In genomic region chr8:41860918-41861317, GRCm38 (mm10) we compare ENCODE assay signal across 26 mouse cellular contexts.
A peak's percentile ranks its signal among the peaks of the same experiment; 100 is the strongest.
DNase-seq lines count a peak whose midpoint lies in the region; ATAC-seq and TF ChIP-seq lines count a peak whose summit lies in the region.
"Had no signal": no experiment of that assay in that cellular context is flagged by ENCODE, and none has a peak within 500 bp of the region (broad histone marks: within the 10 kb centered on the region; RNA-seq: fewer than 3 reads in every experiment).

No protein-coding gene starts in this region.

- no peak overlapping the region for H3K4me2 ChIP-seq in forebrain, embryonic 13.5 days
- H3K4me2 ChIP-seq in forebrain, embryonic 12.5 days: no peak overlapping the region
- H3K4me2 ChIP-seq in hindbrain, embryonic 16.5 days (ENCODE audit: low read length): no peak overlapping the region
- H3K4me2 ChIP-seq in hindbrain, embryonic 11.5 days (replicated peaks; ENCODE audit: low read depth, low read length): no peak overlapping the region
- no peak overlapping the region for H3K4me2 ChIP-seq in midbrain, postnatal 0 days (ENCODE audit: low read depth, low read length, poor library complexity, severe bottlenecking)
- no peak overlapping the region for H3K4me2 ChIP-seq in midbrain, embryonic 13.5 days (replicated peaks)
- H3K4me2 ChIP-seq: embryonic facial prominence, embryonic 15.5 days; heart, embryonic 13.5 days; limb, embryonic 12.5 days; liver, embryonic 11.5 days had no signal

- 62% methylated on average over 7 of the region's 7 CpGs for WGBS in forebrain, embryonic 13.5 days
- 79% methylated on average over 7 of the region's 7 CpGs for WGBS in forebrain, embryonic 12.5 days
- WGBS in hindbrain, embryonic 16.5 days: 56% methylated on average over 7 of the region's 7 CpGs
- 79% methylated on average over 7 of the region's 7 CpGs for WGBS in hindbrain, embryonic 11.5 days
- WGBS in midbrain, postnatal 0 days: 61% methylated on average over 7 of the region's 7 CpGs
- 66% methylated on average over 7 of the region's 7 CpGs for WGBS in midbrain, embryonic 13.5 days

- H3K9ac ChIP-seq in forebrain, embryonic 13.5 days: no peak overlapping the region
- H3K9ac ChIP-seq in forebrain, embryonic 12.5 days: no peak overlapping the region
- H3K9ac ChIP-seq in hindbrain, embryonic 16.5 days (ENCODE audit: low read depth, low read length): no peak overlapping the region
- H3K9ac ChIP-seq in hindbrain, embryonic 11.5 days (ENCODE audit: low read depth, low read length): no peak overlapping the region
- no peak overlapping the region for H3K9ac ChIP-seq in midbrain, postnatal 0 days (replicated peaks; ENCODE audit: low read length, poor library complexity, severe bottlenecking)
- no peak overlapping the region for H3K9ac ChIP-seq in midbrain, embryonic 13.5 days (replicated peaks)
- H3K9ac ChIP-seq: embryonic facial prominence, embryonic 15.5 days; heart, embryonic 13.5 days; limb, embryonic 12.5 days; liver, postnatal 0 days had no signal

- ATAC-seq in forebrain, embryonic 13.5 days: peak; percentile 65; the same call in 1 of the 2 replicates
- no peak for ATAC-seq in forebrain, embryonic 12.5 days (ENCODE audit: low FRiP score)
- ATAC-seq in hindbrain, embryonic 16.5 days: peak; percentile 79
- no peak for ATAC-seq in hindbrain, embryonic 11.5 days (ENCODE audit: low FRiP score)
- no peak for ATAC-seq in midbrain, postnatal 0 days (ENCODE audit: low FRiP score)
- no peak for ATAC-seq in midbrain, embryonic 13.5 days
- ATAC-seq: CD4-positive, CD25-positive, alpha-beta regulatory T cell, adult 4 months; liver, postnatal 0 days; lung, postnatal 0 days had no signal

- H3K36me3 ChIP-seq in forebrain, embryonic 13.5 days (ENCODE audit: poor library complexity, severe bottlenecking): no peaks in the 10 kb centered on the region
- no peaks in the 10 kb centered on the region for H3K36me3 ChIP-seq in forebrain, embryonic 12.5 days (replicated peaks)
- H3K36me3 ChIP-seq in hindbrain, embryonic 16.5 days (ENCODE audit: control insufficient read depth, insufficient read depth, low read length): no peaks in the 10 kb centered on the region
- H3K36me3 ChIP-seq in hindbrain, embryonic 11.5 days (ENCODE audit: control insufficient read depth, insufficient read depth, low read length): no peaks in the 10 kb centered on the region
- H3K36me3 ChIP-seq in midbrain, postnatal 0 days (ENCODE audit: insufficient read depth, low read length): no peaks in the 10 kb centered on the region
- H3K36me3 ChIP-seq in midbrain, embryonic 13.5 days: no peaks in the 10 kb centered on the region
- H3K36me3 ChIP-seq: embryonic facial prominence, embryonic 15.5 days; heart, embryonic 13.5 days; limb, embryonic 12.5 days had no signal

- H3K9me3 ChIP-seq in forebrain, embryonic 13.5 days (replicated peaks): no peaks in the 10 kb centered on the region
- H3K9me3 ChIP-seq in forebrain, embryonic 12.5 days: no peaks in the 10 kb centered on the region
- no peaks in the 10 kb centered on the region for H3K9me3 ChIP-seq in hindbrain, embryonic 16.5 days (ENCODE audit: control insufficient read depth, low read length)
- H3K9me3 ChIP-seq in hindbrain, embryonic 11.5 days (ENCODE audit: control insufficient read depth, low read length): no peaks in the 10 kb centered on the region
- H3K9me3 ChIP-seq in midbrain, postnatal 0 days (ENCODE audit: low read length): no peaks in the 10 kb centered on the region
- no peaks in the 10 kb centered on the region for H3K9me3 ChIP-seq in midbrain, embryonic 13.5 days
- H3K9me3 ChIP-seq: embryonic facial prominence, embryonic 15.5 days; heart, embryonic 13.5 days; limb, embryonic 12.5 days had no signal

- no peaks in the 10 kb centered on the region for H3K4me1 ChIP-seq in forebrain, embryonic 13.5 days
- H3K4me1 ChIP-seq in forebrain, embryonic 12.5 days: peaks cover 5% of the 10 kb centered on the region; the same call in 1 of the 2 replicates
- no peaks in the 10 kb centered on the region; the same call in 1 of the 2 replicates for H3K4me1 ChIP-seq in hindbrain, embryonic 16.5 days (ENCODE audit: control insufficient read depth, insufficient read depth, low read depth, low read length)
- no peaks in the 10 kb centered on the region for H3K4me1 ChIP-seq in hindbrain, embryonic 11.5 days (replicated peaks; ENCODE audit: control insufficient read depth, insufficient read depth, low read length)
- no peaks in the 10 kb centered on the region for H3K4me1 ChIP-seq in midbrain, postnatal 0 days (ENCODE audit: insufficient read depth, low read length)
- H3K4me1 ChIP-seq in midbrain, embryonic 13.5 days (replicated peaks): 0 out of 2 replicates have a peak, but pooled peaks cover 3% of the 10 kb centered on the region
- H3K4me1 ChIP-seq: embryonic facial prominence, embryonic 15.5 days; heart, embryonic 13.5 days; limb, embryonic 12.5 days had no signal

- DNase-seq in hindbrain, embryonic 11.5 days (ENCODE audit: low spot score): no peak
- peak; percentile 53 for DNase-seq in midbrain, postnatal 0 days (ENCODE audit: low spot score)
- peak; percentile 18 for DNase-seq in fibroblast of lung, adult 2 months (ENCODE audit: low read depth)
- DNase-seq in yolk sac, embryonic 10.5 days (ENCODE audit: low spot score): no peak
- DNase-seq: adrenal gland, postnatal 36 days; cerebellum, adult 11-12 months; gastrocnemius, postnatal 36 days; heart, adult 2 months; heart, postnatal 14 days; kidney, adult 18-20 months; kidney, postnatal 14 days; liver, postnatal 0 days; right cerebral cortex, postnatal 25 days; thymus, postnatal 25 days had no signal

- H3K4me3 ChIP-seq in forebrain, embryonic 13.5 days: no peak overlapping the region
- H3K4me3 ChIP-seq in forebrain, embryonic 12.5 days (replicated peaks): no peak overlapping the region
- H3K4me3 ChIP-seq in hindbrain, embryonic 16.5 days (ENCODE audit: low read length): no peak overlapping the region
- H3K4me3 ChIP-seq in hindbrain, embryonic 11.5 days (ENCODE audit: low read depth, low read length): no peak overlapping the region
- no peak overlapping the region for H3K4me3 ChIP-seq in midbrain, postnatal 0 days (ENCODE audit: low read depth, low read length)
- H3K4me3 ChIP-seq in midbrain, embryonic 13.5 days (replicated peaks): no peak overlapping the region
- H3K4me3 ChIP-seq: embryonic facial prominence, embryonic 15.5 days; heart, adult 2 months; heart, embryonic 13.5 days; layer of hippocampus, adult 2 months; limb, embryonic 12.5 days had no signal

- H3K27me3 ChIP-seq in forebrain, embryonic 13.5 days: no peaks in the 10 kb centered on the region
- no peaks in the 10 kb centered on the region for H3K27me3 ChIP-seq in forebrain, embryonic 12.5 days
- no peaks in the 10 kb centered on the region for H3K27me3 ChIP-seq in hindbrain, embryonic 16.5 days (replicated peaks; ENCODE audit: control insufficient read depth, insufficient read depth, low read length)
- no peaks in the 10 kb centered on the region for H3K27me3 ChIP-seq in hindbrain, embryonic 11.5 days (ENCODE audit: control insufficient read depth, insufficient read depth, low read length)
- H3K27me3 ChIP-seq in midbrain, postnatal 0 days (ENCODE audit: insufficient read depth, low read length): no peaks in the 10 kb centered on the region
- H3K27me3 ChIP-seq in midbrain, embryonic 13.5 days: no peaks in the 10 kb centered on the region
- H3K27me3 ChIP-seq: embryonic facial prominence, embryonic 15.5 days; heart, embryonic 13.5 days; limb, embryonic 12.5 days had no signal

- H3K27ac ChIP-seq in forebrain, embryonic 13.5 days: no peak overlapping the region
- no peak overlapping the region for H3K27ac ChIP-seq in forebrain, embryonic 12.5 days
- H3K27ac ChIP-seq in hindbrain, embryonic 16.5 days (ENCODE audit: low read depth, low read length): no peak overlapping the region
- H3K27ac ChIP-seq in hindbrain, embryonic 11.5 days (ENCODE audit: low read depth, low read length): no peak overlapping the region
- no peak overlapping the region for H3K27ac ChIP-seq in midbrain, postnatal 0 days (ENCODE audit: low read depth, low read length)
- H3K27ac ChIP-seq in midbrain, embryonic 13.5 days: no peak overlapping the region
- H3K27ac ChIP-seq: embryonic facial prominence, embryonic 15.5 days; heart, adult 2 months; heart, embryonic 13.5 days; layer of hippocampus, adult 2 months; limb, embryonic 12.5 days; macrophage had no signal

- no peak for TF ChIP-seq CTCF in midbrain, postnatal 0 days (IDR thresholded peaks at IDR 0.05)

Comparison
In these comparisons a context has a peak if more than half of its experiments do, and no peak if none do; other contexts are left out.
1. ATAC-seq: peak in forebrain, embryonic 13.5 days (single experiment) and hindbrain, embryonic 16.5 days (single experiment); none in forebrain, embryonic 12.5 days (single experiment), hindbrain, embryonic 11.5 days (single experiment), midbrain, postnatal 0 days (single experiment) and midbrain, embryonic 13.5 days (single experiment).
2. DNase-seq: peak in midbrain, postnatal 0 days (single experiment) and fibroblast of lung, adult 2 months (single experiment); none in hindbrain, embryonic 11.5 days (single experiment) and yolk sac, embryonic 10.5 days (single experiment).